Mouse (Mus musculus): ENCODE measurements around the gene Gm20906. TPM values are rescaled to one million over a fixed set of nuclear protein-coding genes. Genes with fewer than 3 reads are reported as not detected.
"Not testable (repeated sequence)": the region's sequence is repeated elsewhere in the genome, so short reads cannot be mapped to it uniquely, and the experiment has no call there.

Gene Gm20906
- polyA plus RNA-seq (2012; rRNA removed): not detected in 2 replicates

DNA sequence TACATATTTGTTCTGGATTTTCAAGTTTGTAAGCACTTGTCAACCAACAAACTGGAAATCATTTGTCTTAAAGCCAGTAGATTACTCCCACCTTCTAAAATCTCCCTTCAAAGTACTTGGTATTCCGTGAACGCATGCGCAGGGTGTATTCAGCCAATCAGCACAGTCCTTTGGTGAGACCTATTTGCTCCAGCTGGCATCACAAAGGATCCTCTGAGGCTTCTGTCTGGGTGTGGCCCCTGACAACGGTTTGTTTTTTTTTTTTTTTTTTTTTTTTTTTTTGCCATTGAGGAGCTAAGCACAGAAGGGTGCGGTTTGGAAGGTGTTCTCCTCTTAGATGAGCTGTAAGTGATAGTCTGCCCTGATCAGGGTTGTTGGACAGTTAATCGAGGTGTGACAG lies at the start of gene Gm20906:
Gm20906 (plus strand) TSS at position 301 of the 400 bp plus-strand sequence.
- DNase-seq (ENCODE audit: low read depth): not testable (repeated sequence)

Data from gonadal fat pad, adult 2 months (tissue).